Mouse (Mus musculus) right cerebral cortex, postnatal 36 days (tissue): ENCODE data around the gene Zfp74.

Source experiments
- DNase-seq, 2 experiments: peaks; one replicate each; pipeline ENCODE4 v3.0.0; 2022; ENCODE audit warnings: low spot score in 2 of 2, mixed read lengths in 1 of 2

Zfp74 gene

GRCm38 (mm10) chr7:29944201-29944600 lies 9.7 kb downstream of the Zfp74 start:
- no peak for DNase-seq

- no peak for DNase-seq
Measured at GRCm38 (mm10) chr7:29943720-29944119, 10.2 kb downstream of the Zfp74 start.

- DNase-seq = no peak
Measured at GRCm38 (mm10) chr7:29942740-29943139, 11.1 kb downstream of the Zfp74 start.

GRCm38 (mm10) chr7:29941027-29941426 lies 12.9 kb downstream of the Zfp74 start:
- DNase-seq = no peak

- DNase-seq = no peak
Measured at GRCm38 (mm10) chr7:29938856-29939255, 15.0 kb downstream of the Zfp74 start.

- DNase-seq = no peak
Measured at GRCm38 (mm10) chr7:29922780-29923179, 31.1 kb downstream of the Zfp74 start.

GRCm38 (mm10) chr7:29921439-29922093 lies 32.3 kb downstream of the Zfp74 start:
- no peak for DNase-seq

GRCm38 (mm10) chr7:29918062-29918453 lies 35.8 kb downstream of the Zfp74 start:
- DNase-seq = no peak

- DNase-seq = no peak
Measured at GRCm38 (mm10) chr7:29917371-29918061, 36.4 kb downstream of the Zfp74 start.

- DNase-seq = no peak
Measured at GRCm38 (mm10) chr7:29912172-29912571, 41.7 kb downstream of the Zfp74 start.

- DNase-seq = no peak
Measured at GRCm38 (mm10) chr7:29910252-29910651, 43.6 kb downstream of the Zfp74 start.

GRCm38 (mm10) chr7:29908130-29908950 lies 45.5 kb downstream of the Zfp74 start, which contains the start of gene Zfp383:
Zfp383 (plus strand) TSS chr7:29908223.
- DNase-seq = peak; percentile 72 to 81

GRCm38 (mm10) chr7:29907206-29907605 lies 46.7 kb downstream of the Zfp74 start:
- no peak for DNase-seq

GRCm38 (mm10) chr7:29906682-29907058 lies 47.2 kb downstream of the Zfp74 start:
- no peak for DNase-seq

- DNase-seq = peak; percentile 64 to 77
Measured at GRCm38 (mm10) chr7:29905966-29906681, 47.8 kb downstream of the Zfp74 start, which contains the start of gene Zfp27. Zfp27 (minus strand) TSS chr7:29906572.

- DNase-seq = no peak
Measured at GRCm38 (mm10) chr7:29904101-29904500, 49.8 kb downstream of the Zfp74 start.

- no peak for DNase-seq
Measured at GRCm38 (mm10) chr7:29898351-29898750, 55.5 kb downstream of the Zfp74 start.

- DNase-seq = no peak
Measured at GRCm38 (mm10) chr7:29892756-29893155, 61.1 kb downstream of the Zfp74 start.

GRCm38 (mm10) chr7:29890501-29890900 lies 63.4 kb downstream of the Zfp74 start:
- DNase-seq = no peak

- DNase-seq = no peak
Measured at GRCm38 (mm10) chr7:29880916-29881315, 73.0 kb downstream of the Zfp74 start.
